Mouse (Mus musculus) MEL (cell line): ENCODE measurements around the gene Angptl8.

Experiments used
- CTCF ChIP-seq, 3 experiments: IDR thresholded peaks in 2 of 3; conservative IDR thresholded peaks in 1 of 3; 2 replicates each; pipeline ENCODE4 v1.5.1; 2011 to 2012; ENCODE audit warnings: low read length in 3 of 3, low read depth in 2 of 3, mild to moderate bottlenecking in 2 of 3, improper control_type of control experiment in 1 of 3, inconsistent platforms in 1 of 3, mixed read lengths in 1 of 3, moderate library complexity in 1 of 3; ENCODE audit not compliant: control insufficient read depth in 1 of 3, insufficient read depth in 1 of 3, poor library complexity in 1 of 3, severe bottlenecking in 1 of 3
- MEF2A ChIP-seq: IDR thresholded peaks from 2 replicates; pipeline ENCODE4 v1.6.1; 2014; ENCODE audit warnings: low read depth, mild to moderate bottlenecking, inconsistent platforms, low read length, improper control_type of control experiment; ENCODE audit not compliant: poor library complexity, insufficient replicate concordance, severe bottlenecking; ENCODE audit errors: extremely low read depth
- POLR2A ChIP-seq, 2 experiments: IDR thresholded peaks; 2 replicates each; pipeline ENCODE4 v1.6.1; 2011 to 2012; ENCODE audit warnings: low read length in 2 of 2, mild to moderate bottlenecking in 2 of 2, control low read depth in 1 of 2, improper control_type of control experiment in 1 of 2, low read depth in 1 of 2, moderate library complexity in 1 of 2; ENCODE audit not compliant: control insufficient read depth in 1 of 2, insufficient read depth in 1 of 2, poor library complexity in 1 of 2
- ZNF384 ChIP-seq: IDR thresholded peaks from 2 replicates; pipeline ENCODE4 v1.6.1; 2012; ENCODE audit warnings: low read depth, mild to moderate bottlenecking, inconsistent platforms, low read length, improper control_type of control experiment

DNA sequence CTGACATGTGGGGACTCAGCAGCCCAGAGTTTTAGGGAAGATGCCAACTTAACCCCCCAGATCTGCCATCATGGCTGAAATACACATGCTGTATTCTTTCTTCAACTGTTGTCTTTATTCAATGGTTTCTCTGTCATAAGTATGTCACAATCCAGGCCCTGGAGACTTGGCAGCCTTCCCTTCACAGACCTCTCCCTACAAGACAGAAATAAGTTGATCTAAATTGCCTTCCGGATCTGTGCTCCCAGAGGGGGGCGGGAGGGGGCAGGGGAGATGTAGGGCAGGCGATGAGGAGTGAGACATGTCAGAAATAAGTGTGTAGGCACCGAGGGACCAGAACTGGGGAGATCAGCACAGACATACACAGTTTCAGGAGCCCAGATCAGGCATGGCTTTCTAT lies 36.9 kb downstream of the Angptl8 start:
- no peak for TF ChIP-seq CTCF (IDR thresholded peaks at IDR 0.05 in 2 of 3, conservative IDR thresholded peaks at IDR 0.05 in 1 of 3; ENCODE audit: control insufficient read depth in 1 of 3, insufficient read depth in 1 of 3, low read depth in 2 of 3, low read length in 3 of 3, poor library complexity in 1 of 3, severe bottlenecking in 1 of 3)
- no peak for TF ChIP-seq POLR2A (IDR thresholded peaks at IDR 0.05; ENCODE audit: control insufficient read depth in 1 of 2, insufficient read depth in 1 of 2, low read depth in 1 of 2, low read length in 2 of 2, poor library complexity in 1 of 2)
- TF ChIP-seq ZNF384, result no peak
- TF ChIP-seq MEF2A, result no peak
